Mouse (Mus musculus) hindbrain, embryonic 13.5 days (tissue): ENCODE measurements at regions not wholly inside any gene's neighbourhood (a gene's known extent, or its start where the extent isn't known, plus 50 kb on each side); places are given as distances from the start of the nearest gene placed in this dataset.

ENCODE experiments used
- ATAC-seq: fragments of 200-750 bp; cut with Nextera tagmentation; 2 replicates; pipeline ENCODE4 v1.8.0; 2017; ENCODE audit warnings: moderate TSS enrichment; ENCODE audit not compliant: low FRiP score
- H3K27ac ChIP-seq: fragments of 300-500 bp; sonication (generic); 2 replicates; pipeline ENCODE4 v1.5.1; 2015; ENCODE audit warnings: inconsistent platforms, mild to moderate bottlenecking, moderate library complexity
- H3K27me3 ChIP-seq: fragments of 300-500 bp; sonication (generic); 2 replicates; pipeline ENCODE4 v1.6.1; 2015; ENCODE audit warnings: mild to moderate bottlenecking, inconsistent platforms
- H3K36me3 ChIP-seq: fragments of 300-500 bp; sonication (generic); 2 replicates; pipeline ENCODE4 v1.6.1; 2015; ENCODE audit warnings: mild to moderate bottlenecking, inconsistent platforms
- H3K4me1 ChIP-seq: fragments of 300-500 bp; sonication (generic); replicated peaks from 2 replicates; pipeline ENCODE4 v1.6.1; 2015; ENCODE audit warnings: inconsistent platforms
- H3K4me2 ChIP-seq: fragments of 300-500 bp; sonication (generic); 2 replicates; pipeline ENCODE4 v1.6.1; 2015; ENCODE audit warnings: inconsistent platforms, mild to moderate bottlenecking, moderate library complexity
- H3K4me3 ChIP-seq: fragments of 300-500 bp; sonication (generic); 2 replicates; pipeline ENCODE4 v1.5.1; 2015; ENCODE audit warnings: mild to moderate bottlenecking, inconsistent platforms
- H3K9ac ChIP-seq: fragments of 300-500 bp; sonication (generic); 2 replicates; pipeline ENCODE4 v1.6.1; 2015; ENCODE audit warnings: mild to moderate bottlenecking, inconsistent platforms
- H3K9me3 ChIP-seq: fragments of 300-500 bp; sonication (generic); 2 replicates; pipeline ENCODE4 v1.6.1; 2016; ENCODE audit warnings: inconsistent platforms
- WGBS: fragments of 180-500 bp; shearing (Covaris S2); methylation state at CpG from one replicate; pipeline ENCODE4 v1.1.7; 2015; 5-methylcytosine and 5-hydroxymethylcytosine counted together

GRCm38 (mm10) chr2:173426191-173427065, 96.0 kb upstream of the 1700021F07Rik start:
- peak; percentile 43; the same call in 1 of the 2 replicates for ATAC-seq
- 50% methylated on average over 16 of the region's 16 CpGs for WGBS

GRCm38 (mm10) chr2:173427888-173428450, 94.4 kb upstream of the 1700021F07Rik start:
- WGBS: 75% methylated on average over 10 of the region's 10 CpGs
- no peaks in the 10 kb centered on the region for H3K27me3 ChIP-seq
- H3K4me2 ChIP-seq: no peak overlapping the region
- no peak overlapping the region for H3K9ac ChIP-seq
- no peaks in the 10 kb centered on the region for H3K9me3 ChIP-seq
- ATAC-seq: no peak
- H3K27ac ChIP-seq: no peak overlapping the region
- peaks cover 13% of the 10 kb centered on the region for H3K4me1 ChIP-seq
- H3K4me3 ChIP-seq: no peak overlapping the region
- H3K36me3 ChIP-seq: no peaks in the 10 kb centered on the region

More at GRCm38 (mm10) chr2:173426191-173427065, 96.0 kb upstream of the 1700021F07Rik start:
- Histone ChIP-seq H3K9me3 (no peaks in the 10 kb centered on the region), H3K36me3 (no peaks in the 10 kb centered on the region), H3K27ac (no peak overlapping the region), H3K27me3 (no peaks in the 10 kb centered on the region), H3K9ac (no peak overlapping the region), H3K4me2 (no peak overlapping the region), H3K4me3 (no peak overlapping the region), H3K4me1 (peaks cover 13% of the 10 kb centered on the region)

GRCm38 (mm10) chr2:173431841-173432240, 90.5 kb upstream of the 1700021F07Rik start:
- no peak for ATAC-seq
- Histone ChIP-seq H3K27me3 (0 out of 2 replicates have a peak, but pooled peaks cover 3% of the 10 kb centered on the region), H3K27ac (no peak overlapping the region), H3K9me3 (no peaks in the 10 kb centered on the region), H3K4me2 (no peak overlapping the region), H3K4me3 (no peak overlapping the region), H3K4me1 (peaks cover 18% of the 10 kb centered on the region), H3K36me3 (no peaks in the 10 kb centered on the region), H3K9ac (no peak overlapping the region)
- WGBS: 83% methylated on average over 5 of the region's 5 CpGs

- no peak overlapping the region for H3K9ac ChIP-seq
- ATAC-seq: no peak
- no peak overlapping the region for H3K4me2 ChIP-seq
- 81% methylated on average over 3 of the region's 3 CpGs for WGBS
- H3K27ac ChIP-seq: no peak overlapping the region
- H3K4me3 ChIP-seq: no peak overlapping the region
- H3K36me3 ChIP-seq: no peaks in the 10 kb centered on the region
- H3K27me3 ChIP-seq: 0 out of 2 replicates have a peak, but pooled peaks cover 3% of the 10 kb centered on the region
- no peaks in the 10 kb centered on the region for H3K9me3 ChIP-seq
- H3K4me1 ChIP-seq: peaks cover 18% of the 10 kb centered on the region
Observed at GRCm38 (mm10) chr2:173432258-173432657, 90.1 kb upstream of the 1700021F07Rik start.

GRCm38 (mm10) chr2:173432886-173433624, 89.3 kb upstream of the 1700021F07Rik start:
- no peak for ATAC-seq
- Histone ChIP-seq H3K27me3 (0 out of 2 replicates have a peak, but pooled peaks cover 3% of the 10 kb centered on the region), H3K9me3 (no peaks in the 10 kb centered on the region), H3K4me3 (no peak overlapping the region), H3K27ac (no peak overlapping the region), H3K4me1 (peaks cover 15% of the 10 kb centered on the region), H3K4me2 (no peak overlapping the region), H3K36me3 (no peaks in the 10 kb centered on the region), H3K9ac (no peak overlapping the region)
- 77% methylated on average over 9 of the region's 9 CpGs for WGBS

- H3K27ac ChIP-seq: no peak overlapping the region
- H3K4me3 ChIP-seq: no peak overlapping the region
- H3K27me3 ChIP-seq: 0 out of 2 replicates have a peak, but pooled peaks cover 3% of the 10 kb centered on the region
- no peak for ATAC-seq
- H3K9me3 ChIP-seq: no peaks in the 10 kb centered on the region
- H3K9ac ChIP-seq: no peak overlapping the region
- WGBS: 83% methylated on average over 3 of the region's 3 CpGs
- no peak overlapping the region for H3K4me2 ChIP-seq
- H3K4me1 ChIP-seq: peaks cover 16% of the 10 kb centered on the region
- no peaks in the 10 kb centered on the region for H3K36me3 ChIP-seq
Observed at GRCm38 (mm10) chr2:173436580-173436979, 85.8 kb upstream of the 1700021F07Rik start.

GRCm38 (mm10) chr2:173439031-173439430, 83.4 kb upstream of the 1700021F07Rik start:
- Histone ChIP-seq H3K4me1 (peaks cover 39% of the 10 kb centered on the region), H3K36me3 (no peaks in the 10 kb centered on the region), H3K9ac (no peak overlapping the region), H3K27me3 (no peaks in the 10 kb centered on the region), H3K4me3 (no peak overlapping the region), H3K27ac (no peak overlapping the region), H3K9me3 (no peaks in the 10 kb centered on the region), H3K4me2 (no peak overlapping the region)
- ATAC-seq: no peak
- WGBS: 73% methylated on average over 9 of the region's 9 CpGs

- H3K4me3 ChIP-seq: no peak overlapping the region
- H3K4me2 ChIP-seq: no peak overlapping the region
- H3K27ac ChIP-seq: peak overlapping the region; percentile 48
- no peaks in the 10 kb centered on the region for H3K27me3 ChIP-seq
- 65% methylated on average over 11 of the region's 11 CpGs for WGBS
- no peaks in the 10 kb centered on the region for H3K36me3 ChIP-seq
- ATAC-seq: no peak
- peaks cover 27% of the 10 kb centered on the region for H3K4me1 ChIP-seq
- no peak overlapping the region for H3K9ac ChIP-seq
- H3K9me3 ChIP-seq: no peaks in the 10 kb centered on the region
Observed at GRCm38 (mm10) chr2:173442056-173442455, 80.3 kb upstream of the 1700021F07Rik start.

GRCm38 (mm10) chr2:173443262-173443661, 79.1 kb upstream of the 1700021F07Rik start:
- Histone ChIP-seq H3K4me3 (no peak overlapping the region), H3K27me3 (no peaks in the 10 kb centered on the region), H3K27ac (no peak overlapping the region), H3K4me2 (no peak overlapping the region), H3K9ac (no peak overlapping the region), H3K9me3 (no peaks in the 10 kb centered on the region), H3K36me3 (no peaks in the 10 kb centered on the region), H3K4me1 (peaks cover 27% of the 10 kb centered on the region)
- WGBS: 40% methylated on average over 10 of the region's 10 CpGs
- no peak for ATAC-seq

GRCm38 (mm10) chr2:173444386-173444785, 78.0 kb upstream of the 1700021F07Rik start:
- WGBS: 88% methylated on average over 9 of the region's 9 CpGs
- no peak overlapping the region for H3K4me2 ChIP-seq
- H3K36me3 ChIP-seq: no peaks in the 10 kb centered on the region
- ATAC-seq: no peak
- H3K27ac ChIP-seq: no peak overlapping the region
- H3K9me3 ChIP-seq: no peaks in the 10 kb centered on the region
- no peak overlapping the region for H3K4me3 ChIP-seq
- H3K27me3 ChIP-seq: 0 out of 2 replicates have a peak, but pooled peaks cover 2% of the 10 kb centered on the region
- no peak overlapping the region for H3K9ac ChIP-seq
- H3K4me1 ChIP-seq: peaks cover 27% of the 10 kb centered on the region

GRCm38 (mm10) chr2:173445039-173445438, 77.3 kb upstream of the 1700021F07Rik start:
- WGBS: 81% methylated on average over 3 of the region's 3 CpGs
- Histone ChIP-seq H3K27ac (no peak overlapping the region), H3K4me3 (no peak overlapping the region), H3K4me1 (peaks cover 27% of the 10 kb centered on the region), H3K27me3 (0 out of 2 replicates have a peak, but pooled peaks cover 2% of the 10 kb centered on the region), H3K9me3 (no peaks in the 10 kb centered on the region), H3K4me2 (no peak overlapping the region), H3K9ac (no peak overlapping the region), H3K36me3 (no peaks in the 10 kb centered on the region)
- no peak for ATAC-seq

- WGBS: 91% methylated on average over 11 of the region's 11 CpGs
Observed at GRCm38 (mm10) chr2:173448546-173449187, 73.7 kb upstream of the 1700021F07Rik start.

More at GRCm38 (mm10) chr2:173448546-173449187, 73.7 kb upstream of the 1700021F07Rik start:
- H3K4me1 ChIP-seq: peaks cover 2% of the 10 kb centered on the region; the same call in 1 of the 2 replicates
- H3K4me3 ChIP-seq: no peak overlapping the region
- ATAC-seq: no peak
- H3K9ac ChIP-seq: no peak overlapping the region
- no peaks in the 10 kb centered on the region for H3K36me3 ChIP-seq
- 0 out of 2 replicates have a peak, but pooled peaks cover 2% of the 10 kb centered on the region for H3K27me3 ChIP-seq
- no peaks in the 10 kb centered on the region for H3K9me3 ChIP-seq
- no peak overlapping the region for H3K27ac ChIP-seq
- no peak overlapping the region for H3K4me2 ChIP-seq
